Mouse (Mus musculus) limb, embryonic 15.5 days (tissue): ENCODE results near the gene Ncoa3. TPM values are rescaled to one million over a fixed set of nuclear protein-coding genes. Genes with fewer than 3 reads are reported as not detected.
"Not testable (repeated sequence)": the region's sequence is repeated elsewhere in the genome, so short reads cannot be mapped to it uniquely, and the experiment has no call there.

ENCODE experiments used
- ATAC-seq: fragments of 200-750 bp; cut with Nextera tagmentation; 2 replicates; pipeline ENCODE4 v1.8.0; 2017; ENCODE audit warnings: low read depth, moderate TSS enrichment; ENCODE audit not compliant: insufficient number of reproducible peaks, low FRiP score, low TSS enrichment
- H3K27ac ChIP-seq: fragments of 300-500 bp; sonication (generic); 2 replicates; pipeline ENCODE4 v1.5.1; 2015; ENCODE audit warnings: moderate library complexity, mild to moderate bottlenecking, inconsistent platforms
- H3K27me3 ChIP-seq: fragments of 300-500 bp; sonication (generic); 2 replicates; pipeline ENCODE4 v1.6.1; 2015; ENCODE audit warnings: inconsistent platforms
- H3K36me3 ChIP-seq: fragments of 300-500 bp; sonication (generic); 2 replicates; pipeline ENCODE4 v1.6.1; 2015; ENCODE audit warnings: inconsistent platforms
- H3K4me1 ChIP-seq: fragments of 300-500 bp; sonication (generic); 2 replicates; pipeline ENCODE4 v1.6.1; 2015; ENCODE audit warnings: inconsistent platforms
- H3K4me2 ChIP-seq: fragments of 300-500 bp; sonication (generic); 2 replicates; pipeline ENCODE4 v1.6.1; 2015; ENCODE audit warnings: mild to moderate bottlenecking, inconsistent platforms
- H3K4me3 ChIP-seq: fragments of 300-500 bp; sonication (generic); 2 replicates; pipeline ENCODE4 v1.5.1; 2015; ENCODE audit warnings: mild to moderate bottlenecking, inconsistent platforms
- H3K9ac ChIP-seq: fragments of 300-500 bp; sonication (generic); 2 replicates; pipeline ENCODE4 v1.6.1; 2015; ENCODE audit warnings: inconsistent platforms
- H3K9me3 ChIP-seq: fragments of 300-500 bp; sonication (generic); 2 replicates; pipeline ENCODE4 v1.6.1; 2016; ENCODE audit warnings: inconsistent platforms
- WGBS: fragments of 180-500 bp; shearing (Covaris S2); methylation state at CpG from one replicate; pipeline ENCODE4 v1.1.7; 2015; 5-methylcytosine and 5-hydroxymethylcytosine counted together
- polyA plus RNA-seq: library from polyadenylated mRNA; unstranded; fragments of >200 nt; fragmentation: Nextera tagmentation; extraction: Ambion mirVana; gene quantifications from 2 replicates; pipeline ENCODE4 v1.2.1, GENCODE M21; 2015

Gene Ncoa3
- polyA plus RNA-seq, 1 experiment from 2014 or later: 15.4 TPM

GRCm38 (mm10) chr2:166084111-166084510 is 91.7 kb downstream of the Ncoa3 start:
- H3K9ac ChIP-seq: no peak overlapping the region
- no peak overlapping the region for H3K27ac ChIP-seq
- H3K9me3 ChIP-seq: no peaks in the 10 kb centered on the region
- H3K4me3 ChIP-seq: no peak overlapping the region
- H3K4me1 ChIP-seq: peaks cover 25% of the 10 kb centered on the region
- no peak overlapping the region for H3K4me2 ChIP-seq
- H3K27me3 ChIP-seq: no peaks in the 10 kb centered on the region
- no peak for ATAC-seq
- 81% methylated on average over 7 of the region's 7 CpGs for WGBS
- peaks cover 72% of the 10 kb centered on the region for H3K36me3 ChIP-seq

- H3K36me3 ChIP-seq: peaks cover 67% of the 10 kb centered on the region
- ATAC-seq, H3K9ac ChIP-seq, H3K4me2 ChIP-seq, H3K27ac ChIP-seq, H3K4me3 ChIP-seq, H3K27me3 ChIP-seq, H3K9me3 ChIP-seq: not testable (repeated sequence)
- WGBS: 45% methylated on average over 6 of the region's 6 CpGs
- H3K4me1 ChIP-seq: peaks cover 23% of the 10 kb centered on the region
Observed at GRCm38 (mm10) chr2:166084964-166085363, 92.5 kb downstream of the Ncoa3 start.

GRCm38 (mm10) chr2:166085780-166086179 is 93.3 kb downstream of the Ncoa3 start:
- H3K4me2 ChIP-seq: no peak overlapping the region
- H3K9me3 ChIP-seq: no peaks in the 10 kb centered on the region
- no peaks in the 10 kb centered on the region for H3K27me3 ChIP-seq
- no peak overlapping the region for H3K9ac ChIP-seq
- no peak overlapping the region for H3K4me3 ChIP-seq
- peaks cover 66% of the 10 kb centered on the region for H3K36me3 ChIP-seq
- ATAC-seq: no peak
- WGBS: 90% methylated on average over 10 of the region's 10 CpGs
- 0 out of 2 replicates have a peak overlapping the region, but pooled peaks have one; percentile 2 for H3K27ac ChIP-seq
- H3K4me1 ChIP-seq: peaks cover 20% of the 10 kb centered on the region

GRCm38 (mm10) chr2:166086457-166087233 is 94.2 kb downstream of the Ncoa3 start:
- Histone ChIP-seq H3K9me3 (no peaks in the 10 kb centered on the region), H3K4me1 (peaks cover 12% of the 10 kb centered on the region), H3K36me3 (peaks cover 69% of the 10 kb centered on the region), H3K4me2 (no peak overlapping the region), H3K4me3 (no peak overlapping the region), H3K9ac (no peak overlapping the region), H3K27ac (0 out of 2 replicates have a peak overlapping the region, but pooled peaks have one; percentile 2), H3K27me3 (no peaks in the 10 kb centered on the region)
- 85% methylated on average over 29 of the region's 29 CpGs for WGBS
- ATAC-seq: no peak

GRCm38 (mm10) chr2:166088991-166089390 is 96.6 kb downstream of the Ncoa3 start:
- no peaks in the 10 kb centered on the region for H3K27me3 ChIP-seq
- H3K4me3 ChIP-seq: no peak overlapping the region
- ATAC-seq: no peak
- peaks cover 6% of the 10 kb centered on the region for H3K4me1 ChIP-seq
- no peaks in the 10 kb centered on the region for H3K9me3 ChIP-seq
- no peak overlapping the region for H3K27ac ChIP-seq
- H3K9ac ChIP-seq: no peak overlapping the region
- peaks cover 74% of the 10 kb centered on the region for H3K36me3 ChIP-seq
- 84% methylated on average over 9 of the region's 9 CpGs for WGBS
- H3K4me2 ChIP-seq: no peak overlapping the region

GRCm38 (mm10) chr2:166090131-166090581 is 97.7 kb downstream of the Ncoa3 start:
- Histone ChIP-seq H3K36me3 (peaks cover 76% of the 10 kb centered on the region), H3K4me2 (no peak overlapping the region)

GRCm38 (mm10) chr2:166091599-166091998 is 99.2 kb downstream of the Ncoa3 start:
- Histone ChIP-seq H3K27ac (no peak overlapping the region), H3K4me2 (no peak overlapping the region), H3K4me1 (peaks cover 6% of the 10 kb centered on the region), H3K9me3 (no peaks in the 10 kb centered on the region), H3K36me3 (peaks cover 66% of the 10 kb centered on the region), H3K9ac (no peak overlapping the region), H3K27me3 (no peaks in the 10 kb centered on the region), H3K4me3 (no peak overlapping the region)
- no peak for ATAC-seq

More at GRCm38 (mm10) chr2:166090131-166090581, 97.7 kb downstream of the Ncoa3 start:
- Histone ChIP-seq H3K4me1 (peaks cover 6% of the 10 kb centered on the region), H3K9me3 (no peaks in the 10 kb centered on the region), H3K4me3 (no peak overlapping the region), H3K27me3 (no peaks in the 10 kb centered on the region), H3K9ac (no peak overlapping the region), H3K27ac (peak overlapping the region; percentile 55; the same call in 1 of the 2 replicates)
- WGBS: 29% methylated on average over 7 of the region's 7 CpGs
- no peak for ATAC-seq

GRCm38 (mm10) chr2:166092412-166092811 is 100.0 kb downstream of the Ncoa3 start:
- H3K36me3 ChIP-seq: peaks cover 62% of the 10 kb centered on the region

GRCm38 (mm10) chr2:166096300-166096699 is 103.9 kb downstream of the Ncoa3 start:
- no peak overlapping the region for H3K4me2 ChIP-seq
- no peak overlapping the region for H3K9ac ChIP-seq
- peaks cover 54% of the 10 kb centered on the region for H3K36me3 ChIP-seq
- no peaks in the 10 kb centered on the region for H3K9me3 ChIP-seq
- no peak for ATAC-seq
- H3K27ac ChIP-seq: no peak overlapping the region
- peaks cover 16% of the 10 kb centered on the region for H3K4me1 ChIP-seq
- 93% methylated on average over 6 of the region's 6 CpGs for WGBS
- H3K4me3 ChIP-seq: no peak overlapping the region
- no peaks in the 10 kb centered on the region for H3K27me3 ChIP-seq

More at GRCm38 (mm10) chr2:166092412-166092811, 100.0 kb downstream of the Ncoa3 start:
- no peak overlapping the region for H3K27ac ChIP-seq
- 88% methylated on average over 6 of the region's 6 CpGs for WGBS
- no peak overlapping the region for H3K4me3 ChIP-seq
- no peak overlapping the region for H3K9ac ChIP-seq
- H3K4me2 ChIP-seq: no peak overlapping the region
- peaks cover 6% of the 10 kb centered on the region for H3K4me1 ChIP-seq
- no peak for ATAC-seq
- H3K9me3 ChIP-seq: no peaks in the 10 kb centered on the region
- no peaks in the 10 kb centered on the region for H3K27me3 ChIP-seq

GRCm38 (mm10) chr2:166096834-166097233 is 104.4 kb downstream of the Ncoa3 start:
- Histone ChIP-seq H3K4me1 (peaks cover 16% of the 10 kb centered on the region), H3K9ac (no peak overlapping the region), H3K27me3 (no peaks in the 10 kb centered on the region), H3K27ac (no peak overlapping the region), H3K4me2 (no peak overlapping the region), H3K4me3 (no peak overlapping the region), H3K9me3 (no peaks in the 10 kb centered on the region), H3K36me3 (peaks cover 49% of the 10 kb centered on the region)
- WGBS: 95% methylated on average over 1 of the region's 1 CpGs
- no peak for ATAC-seq

- Histone ChIP-seq H3K4me1 (peaks cover 16% of the 10 kb centered on the region), H3K4me3 (no peak overlapping the region), H3K27me3 (no peaks in the 10 kb centered on the region), H3K9ac (no peak overlapping the region), H3K27ac (peak overlapping the region; percentile 47; the same call in 1 of the 2 replicates), H3K4me2 (no peak overlapping the region), H3K36me3 (peaks cover 41% of the 10 kb centered on the region), H3K9me3 (no peaks in the 10 kb centered on the region)
- 73% methylated on average over 18 of the region's 18 CpGs for whole genome bisulfite sequencing
- no peak for ATAC-seq
Observed at GRCm38 (mm10) chr2:166097443-166098291, 105.2 kb downstream of the Ncoa3 start.
